Mouse (Mus musculus) lung, adult 2 months (tissue): ENCODE results near the gene Cacna1c. TPM values are rescaled to one million over a fixed set of nuclear protein-coding genes. Genes with fewer than 3 reads are reported as not detected.

Experiments used
- DNase-seq: peaks from one replicate; pipeline ENCODE4 v3.0.0; 2022
- H3K4me1 ChIP-seq: fragments of 200-500 bp; 2 replicates; pipeline ENCODE4 v1.6.1; 2011; ENCODE audit warnings: low read length; ENCODE audit not compliant: control insufficient read depth, insufficient read depth
- H3K4me3 ChIP-seq: fragments of 200-500 bp; replicated peaks from 2 replicates; pipeline ENCODE3; 2011; ENCODE audit warnings: low read depth, mild to moderate bottlenecking, control low read depth, low read length; ENCODE audit errors: extremely low read depth
- CTCF ChIP-seq: fragments of 200-500 bp; IDR thresholded peaks from 2 replicates; pipeline ENCODE4 v1.5.1; 2011; ENCODE audit warnings: mild to moderate bottlenecking, low read length, control low read depth; ENCODE audit not compliant: insufficient read depth
- POLR2A ChIP-seq: fragments of 200-500 bp; IDR thresholded peaks from 2 replicates; pipeline ENCODE4 v1.6.1; 2011; ENCODE audit warnings: low read depth, mild to moderate bottlenecking, control low read depth, low read length, borderline replicate concordance; ENCODE audit errors: extremely low read depth
- WGBS: fragments of 180-500 bp; shearing (Covaris S2); methylation state at CpG from one replicate; pipeline ENCODE4 v1.1.7; 2018; 5-methylcytosine and 5-hydroxymethylcytosine counted together
- polyA plus RNA-seq: library from polyadenylated mRNA; depleted of rRNA; stranded (reverse); fragments of >200 nt; gene quantifications from 2 replicates; pipeline ENCODE4 v1.2.3, GENCODE M21; 2012

Cacna1c gene
- polyA plus RNA-seq, 1 experiment = 16.3 TPM

GRCm38 (mm10) chr6:119069145-119069544, 127.1 kb downstream of the Cacna1c start:
- no peaks in the 10 kb centered on the region; the same call in 1 of the 2 replicates for H3K4me1 ChIP-seq
- DNase-seq = no peak
- TF ChIP-seq CTCF = no peak
- TF ChIP-seq POLR2A = no peak
- no peak overlapping the region for H3K4me3 ChIP-seq
- 63% methylated on average over 5 of the region's 5 CpGs for WGBS

GRCm38 (mm10) chr6:119068650-119069049, 127.6 kb downstream of the Cacna1c start:
- Histone ChIP-seq H3K4me1 (no peaks in the 10 kb centered on the region; the same call in 1 of the 2 replicates), H3K4me3 (no peak overlapping the region)
- no peak for TF ChIP-seq POLR2A
- TF ChIP-seq CTCF = no peak
- no peak for DNase-seq
- WGBS = 68% methylated on average over 4 of the region's 4 CpGs

DNA sequence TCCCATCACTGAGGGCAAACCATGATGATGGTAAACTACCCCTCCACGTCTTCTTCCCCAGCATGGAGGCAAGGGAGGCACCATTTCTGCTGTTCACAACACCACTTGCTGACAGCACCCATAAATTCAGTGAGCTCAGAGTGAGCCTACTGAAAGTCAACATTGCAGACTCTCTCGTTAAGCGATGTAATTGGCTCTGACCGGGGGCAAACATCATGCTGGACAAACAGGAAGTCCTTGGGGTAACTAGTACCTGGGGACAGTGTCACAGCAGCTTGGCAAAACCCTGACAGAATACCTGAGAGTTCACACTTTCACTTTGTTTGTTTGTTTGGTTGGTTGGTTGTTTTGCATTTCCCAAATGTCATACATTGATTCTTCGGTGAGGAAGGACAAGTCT, 131.3 kb downstream of the Cacna1c start:
- no peak for DNase-seq
- H3K4me1 ChIP-seq = peaks cover 5% of the 10 kb centered on the region; the same call in 1 of the 2 replicates
- 74% methylated on average over 5 of the region's 5 CpGs for WGBS
- TF ChIP-seq CTCF = no peak
- TF ChIP-seq POLR2A = no peak
- no peak overlapping the region for H3K4me3 ChIP-seq

DNA sequence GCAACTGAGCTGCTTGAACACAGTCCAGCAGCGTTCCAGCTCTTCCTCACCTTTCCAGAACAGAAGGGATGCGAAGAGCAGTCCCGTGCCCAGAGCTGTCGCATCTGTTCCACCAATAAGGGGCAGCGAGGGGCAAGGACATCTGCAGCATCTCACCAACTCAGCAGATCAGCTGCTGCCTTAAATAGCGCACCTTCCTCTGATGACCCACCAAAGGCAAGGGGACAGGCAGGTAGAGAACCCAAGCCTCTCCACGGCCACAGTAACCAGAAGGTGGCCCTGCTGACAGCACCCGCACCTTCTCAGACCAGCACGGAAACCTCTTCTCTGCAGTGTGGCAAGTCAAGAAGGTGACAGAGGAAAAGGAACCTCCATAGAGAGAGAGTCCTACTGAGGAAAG, 131.8 kb downstream of the Cacna1c start:
- no peak for TF ChIP-seq POLR2A
- no peak for TF ChIP-seq CTCF
- WGBS = 94% methylated on average over 9 of the region's 9 CpGs
- Histone ChIP-seq H3K4me3 (no peak overlapping the region), H3K4me1 (peaks cover 5% of the 10 kb centered on the region)
- DNase-seq = no peak

GRCm38 (mm10) chr6:119062695-119063094, 133.5 kb downstream of the Cacna1c start:
- H3K4me3 ChIP-seq = no peak overlapping the region
- no peak for TF ChIP-seq CTCF
- no peak for TF ChIP-seq POLR2A
- H3K4me1 ChIP-seq = peaks cover 16% of the 10 kb centered on the region
- no peak for DNase-seq

- no peak overlapping the region for H3K4me3 ChIP-seq
- WGBS = 38% methylated on average over 3 of the region's 3 CpGs
- no peak for TF ChIP-seq CTCF
- no peak for TF ChIP-seq POLR2A
- DNase-seq = no peak
- H3K4me1 ChIP-seq = peaks cover 16% of the 10 kb centered on the region
These were observed 137.3 kb downstream of the Cacna1c start for GRCm38 (mm10) chr6:119058896-119059295.

- peaks cover 16% of the 10 kb centered on the region for H3K4me1 ChIP-seq
- no peak overlapping the region for H3K4me3 ChIP-seq
- no peak for DNase-seq
- WGBS = 77% methylated on average over 8 of the region's 8 CpGs
- TF ChIP-seq CTCF (no peak), POLR2A (no peak)
These were observed 137.8 kb downstream of the Cacna1c start for GRCm38 (mm10) chr6:119058461-119058860.

DNA sequence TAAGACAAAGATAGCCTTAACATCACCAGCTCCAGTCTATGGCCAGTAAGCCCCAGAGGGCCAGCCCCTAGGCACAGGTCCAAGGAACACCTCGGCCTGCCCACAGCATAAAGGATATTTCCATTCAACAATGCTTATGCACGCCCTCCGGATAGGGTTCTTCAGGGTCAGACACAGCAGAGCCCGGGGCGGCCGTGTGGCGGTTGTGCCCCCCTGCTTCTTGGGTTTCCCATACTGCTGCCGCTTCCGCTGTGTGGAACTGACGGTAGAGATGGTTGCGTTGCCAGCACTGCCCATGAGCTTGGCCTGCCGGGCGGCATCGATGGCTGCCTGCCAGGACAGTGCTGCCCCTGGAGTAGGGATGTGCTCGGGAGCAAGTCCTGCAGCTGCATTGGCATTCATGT, 139.1 kb downstream of the Cacna1c start:
- no peak for TF ChIP-seq CTCF
- TF ChIP-seq POLR2A = no peak
- 45% methylated on average over 15 of the region's 15 CpGs for WGBS
- no peak overlapping the region for H3K4me3 ChIP-seq
- H3K4me1 ChIP-seq = peaks cover 17% of the 10 kb centered on the region
- no peak for DNase-seq

DNA sequence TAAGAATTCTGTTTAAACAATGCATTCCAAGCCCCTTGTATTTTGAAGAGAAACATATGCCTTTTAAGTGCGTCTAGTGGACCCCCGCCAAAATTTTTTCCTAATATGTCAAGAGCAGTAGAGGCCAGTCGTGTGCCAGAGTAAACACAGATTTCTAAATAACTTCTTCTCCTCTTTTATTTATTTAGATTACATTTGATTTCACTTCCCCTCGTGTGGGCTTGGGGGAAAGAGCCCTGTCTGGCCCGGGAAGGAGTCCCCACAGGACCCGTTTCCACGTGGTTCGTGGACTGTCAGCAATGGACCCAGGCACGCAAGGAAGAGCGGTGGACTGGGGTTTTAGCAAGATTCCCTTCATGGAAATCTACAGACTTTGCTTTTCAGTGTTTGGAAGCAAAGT, 143.4 kb downstream of the Cacna1c start:
- 18% methylated on average over 10 of the region's 10 CpGs for WGBS
- DNase-seq = no peak
- H3K4me1 ChIP-seq = peaks cover 13% of the 10 kb centered on the region
- TF ChIP-seq POLR2A (no peak), CTCF (no peak)
- H3K4me3 ChIP-seq = no peak overlapping the region

- TF ChIP-seq POLR2A (no peak), CTCF (no peak)
- DNase-seq = no peak
- 58% methylated on average over 15 of the region's 15 CpGs for WGBS
- H3K4me1 ChIP-seq = peaks cover 13% of the 10 kb centered on the region
- H3K4me3 ChIP-seq = no peak overlapping the region
These were observed 143.9 kb downstream of the Cacna1c start for GRCm38 (mm10) chr6:119052366-119052765.

- no peak for DNase-seq
- Histone ChIP-seq H3K4me3 (no peak overlapping the region), H3K4me1 (peaks cover 13% of the 10 kb centered on the region)
- 21% methylated on average over 2 of the region's 2 CpGs for WGBS
- TF ChIP-seq POLR2A = no peak
- no peak for TF ChIP-seq CTCF
These were observed 144.5 kb downstream of the Cacna1c start for GRCm38 (mm10) chr6:119051721-119052120.
